Mouse (Mus musculus) olfactory bulb, adult 2 months (tissue): ENCODE measurements around the gene Tmx4. TPM values are rescaled to one million over a fixed set of nuclear protein-coding genes. Genes with fewer than 3 reads are reported as not detected.

Experiments used
- H3K27ac ChIP-seq: fragments of 200-500 bp; 2 replicates; pipeline ENCODE4 v1.5.1; 2012; ENCODE audit warnings: low read depth, low read length; ENCODE audit not compliant: insufficient read depth
- H3K4me1 ChIP-seq: fragments of 200-500 bp; 2 replicates; pipeline ENCODE4 v1.6.1; 2012; ENCODE audit warnings: low read length; ENCODE audit not compliant: control insufficient read depth, insufficient read depth
- H3K4me3 ChIP-seq: fragments of 200-500 bp; 2 replicates; pipeline ENCODE4 v1.5.1; 2012; ENCODE audit warnings: mild to moderate bottlenecking, low read depth, low read length, moderate library complexity; ENCODE audit not compliant: insufficient read depth
- CTCF ChIP-seq: fragments of 200-500 bp; IDR thresholded peaks from 2 replicates; pipeline ENCODE4 v1.5.1; 2012; ENCODE audit warnings: low read depth, mild to moderate bottlenecking, low read length, moderate library complexity; ENCODE audit not compliant: insufficient read depth
- POLR2A ChIP-seq: fragments of 200-500 bp; IDR thresholded peaks from 2 replicates; pipeline ENCODE4 v1.6.1; 2012; ENCODE audit warnings: mild to moderate bottlenecking, low read depth, low read length, moderate library complexity; ENCODE audit not compliant: insufficient read depth
- WGBS: fragments of 180-500 bp; shearing (Covaris S2); methylation state at CpG from one replicate; pipeline ENCODE4 v1.1.7; 2018; 5-methylcytosine and 5-hydroxymethylcytosine counted together
- polyA plus RNA-seq: library from polyadenylated mRNA; stranded (reverse); fragments of >200 nt; gene quantifications from 2 replicates; pipeline ENCODE4 v1.2.4, GENCODE M21; 2012; ENCODE audit warnings: low replicate concordance; ENCODE audit not compliant: missing spikeins, insufficient read depth, insufficient read length

The Tmx4 gene
- polyA plus RNA-seq, result 139 TPM in 1 of 2 replicates, not detected in the other

DNA sequence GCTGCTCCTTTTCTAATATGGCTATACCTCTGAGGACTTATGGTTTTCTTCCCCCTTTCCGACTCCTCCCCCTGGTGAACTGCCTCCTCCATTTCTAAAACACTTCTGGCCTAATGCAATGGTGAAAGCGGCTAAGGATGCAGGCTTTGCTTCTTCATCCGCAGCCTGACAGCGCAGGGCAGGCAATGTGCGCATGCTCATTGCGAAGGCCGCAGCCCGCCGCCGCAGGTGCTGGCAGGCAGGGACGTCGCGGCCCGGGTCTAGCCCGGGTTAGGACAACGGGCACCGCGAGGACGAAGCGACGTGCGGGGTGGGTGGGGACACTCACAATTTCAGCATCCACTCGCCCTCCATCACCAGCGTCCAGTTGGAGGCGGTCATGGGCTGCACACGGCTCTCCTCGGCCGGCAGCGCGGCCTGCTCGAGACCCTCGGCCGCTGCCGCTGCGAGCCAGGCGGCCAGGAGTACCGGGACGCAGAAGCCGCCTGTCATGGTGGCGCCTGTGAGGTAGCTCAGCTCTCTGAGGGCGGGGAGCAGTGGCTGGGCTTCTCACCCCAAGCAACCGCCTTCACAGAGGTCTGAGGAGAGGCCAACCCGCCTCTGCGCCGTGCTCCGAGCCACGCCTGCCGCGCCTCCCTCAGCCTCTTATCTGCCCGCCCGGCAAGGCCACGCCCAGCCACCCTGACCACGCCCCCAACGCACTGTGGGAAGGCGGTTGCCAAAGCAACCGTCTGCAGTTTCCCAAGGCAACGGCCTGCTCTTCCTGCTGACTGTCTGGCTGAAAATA, at the start of gene Tmx4:
TSS of gene Tmx4 (minus strand) at position 632 of the 787 bp plus-strand sequence.
- H3K4me3 ChIP-seq, result peak within 1 kb of the TSS; percentile 90
- TF ChIP-seq CTCF (no peak), POLR2A (peak; percentile 94)
- H3K27ac ChIP-seq, result peak within 1 kb of the TSS; percentile 98
- under 1% methylated on average over 57 of the region's 57 CpGs for WGBS
- H3K4me1 ChIP-seq, result no peaks in the 10 kb centered on the region

- no peaks in the 10 kb centered on the region for H3K4me1 ChIP-seq
- 86% methylated on average over 1 of the region's 1 CpGs for WGBS
- no peak overlapping the region for H3K4me3 ChIP-seq
- TF ChIP-seq POLR2A (no peak), CTCF (no peak)
- no peak overlapping the region for H3K27ac ChIP-seq
Measured at GRCm38 (mm10) chr2:134692125-134692524, 48.2 kb upstream of the Tmx4 start.

GRCm38 (mm10) chr2:134691055-134691454, 47.1 kb upstream of the Tmx4 start:
- WGBS, result 56% methylated on average over 7 of the region's 7 CpGs
- Histone ChIP-seq H3K4me3 (no peak overlapping the region), H3K4me1 (no peaks in the 10 kb centered on the region), H3K27ac (no peak overlapping the region)
- no peak for TF ChIP-seq POLR2A
- no peak for TF ChIP-seq CTCF

DNA sequence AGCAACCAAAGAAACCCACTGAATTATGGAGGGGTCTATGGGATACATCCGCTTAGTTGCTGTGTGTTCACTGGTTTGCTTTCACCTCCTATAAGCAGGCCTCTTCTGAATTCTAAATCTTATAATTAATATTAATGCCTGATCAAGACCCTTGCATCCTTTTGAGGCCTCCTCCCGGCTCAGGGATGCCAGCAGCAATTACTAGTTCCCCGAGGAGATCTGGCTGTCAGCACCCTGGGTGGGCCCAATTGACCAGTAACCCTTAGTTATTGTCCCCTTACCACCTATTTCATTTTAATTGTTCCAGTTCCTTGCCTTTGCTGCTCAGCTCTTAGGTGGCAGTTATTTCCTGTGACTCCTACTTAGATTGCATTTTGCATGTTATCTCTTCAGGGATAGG, 38.4 kb upstream of the Tmx4 start:
- H3K4me3 ChIP-seq, result no peak overlapping the region
- no peaks in the 10 kb centered on the region for H3K4me1 ChIP-seq
- no peak overlapping the region for H3K27ac ChIP-seq
- 71% methylated on average over 3 of the region's 3 CpGs for WGBS
- TF ChIP-seq CTCF (no peak), POLR2A (no peak)

GRCm38 (mm10) chr2:134681271-134681961, 37.5 kb upstream of the Tmx4 start:
- H3K4me3 ChIP-seq, result no peak overlapping the region
- WGBS, result 17% methylated on average over 9 of the region's 9 CpGs
- no peaks in the 10 kb centered on the region for H3K4me1 ChIP-seq
- no peak overlapping the region for H3K27ac ChIP-seq
- TF ChIP-seq POLR2A, result no peak
- TF ChIP-seq CTCF, result no peak

DNA sequence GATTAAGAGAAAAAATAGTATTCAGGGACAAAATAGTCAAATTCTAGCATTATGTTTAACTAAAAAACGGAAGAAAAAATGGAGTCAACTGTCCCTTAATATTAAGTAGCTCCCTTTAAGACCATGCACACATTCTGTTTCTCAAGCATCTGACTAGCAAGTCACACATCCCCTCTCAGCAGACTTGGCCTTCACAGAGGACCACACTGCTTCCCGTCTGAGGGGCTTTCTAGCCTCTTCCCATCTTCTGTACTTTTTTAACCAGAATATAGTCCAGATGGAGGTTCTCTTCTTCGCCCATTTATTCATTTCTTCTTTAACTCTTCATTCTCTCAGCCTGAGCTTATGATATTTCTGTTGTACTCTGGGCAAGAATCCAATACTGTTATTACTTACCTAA, 35.6 kb upstream of the Tmx4 start:
- 83% methylated on average over 3 of the region's 3 CpGs for WGBS
- Histone ChIP-seq H3K4me3 (no peak overlapping the region), H3K27ac (no peak overlapping the region), H3K4me1 (no peaks in the 10 kb centered on the region)
- TF ChIP-seq CTCF (no peak), POLR2A (no peak)

DNA sequence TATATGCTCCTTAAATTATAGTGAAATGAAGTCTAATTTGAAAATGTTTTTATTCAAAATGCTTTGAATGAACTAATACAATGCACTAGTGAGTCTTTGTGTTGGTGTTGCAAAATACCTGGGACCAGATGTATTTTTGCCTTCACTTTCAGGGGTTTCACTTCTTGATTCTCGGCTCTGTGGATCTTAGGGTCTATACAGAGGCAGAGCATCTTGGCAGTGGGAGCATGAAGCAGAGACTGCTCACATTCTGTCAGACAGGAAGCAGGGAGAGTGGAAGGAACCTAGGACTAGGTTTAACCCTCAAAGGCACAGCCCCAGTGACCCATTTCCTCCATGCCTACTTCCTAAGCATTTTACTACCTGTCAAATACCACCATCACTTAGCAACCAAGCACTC, 31.5 kb upstream of the Tmx4 start:
- H3K27ac ChIP-seq, result no peak overlapping the region
- TF ChIP-seq CTCF (no peak), POLR2A (no peak)
- WGBS, result 83% methylated on average over 1 of the region's 1 CpGs
- no peak overlapping the region for H3K4me3 ChIP-seq
- H3K4me1 ChIP-seq, result no peaks in the 10 kb centered on the region

DNA sequence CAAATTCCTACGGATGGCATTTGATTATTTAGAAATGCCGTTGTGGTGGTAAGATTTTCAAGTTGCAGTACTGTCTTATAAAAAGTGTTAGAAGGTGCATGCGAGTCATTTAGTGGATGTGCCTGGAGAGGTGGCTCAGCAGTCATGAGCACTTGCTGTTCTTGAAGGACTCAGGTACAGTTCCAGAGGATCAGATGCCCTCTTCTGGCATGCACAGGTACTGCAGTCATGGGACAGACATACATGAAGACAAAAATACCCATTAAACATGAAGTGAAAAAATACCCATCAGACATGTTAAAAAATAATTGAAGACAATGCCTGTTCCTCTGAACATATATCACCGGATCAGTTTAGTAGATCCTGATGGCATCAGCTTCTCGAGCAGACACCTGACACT, 29.7 kb upstream of the Tmx4 start:
- 82% methylated on average over 5 of the region's 5 CpGs for WGBS
- no peak overlapping the region for H3K4me3 ChIP-seq
- TF ChIP-seq CTCF (no peak), POLR2A (no peak)
- H3K4me1 ChIP-seq, result no peaks in the 10 kb centered on the region
- no peak overlapping the region for H3K27ac ChIP-seq

DNA sequence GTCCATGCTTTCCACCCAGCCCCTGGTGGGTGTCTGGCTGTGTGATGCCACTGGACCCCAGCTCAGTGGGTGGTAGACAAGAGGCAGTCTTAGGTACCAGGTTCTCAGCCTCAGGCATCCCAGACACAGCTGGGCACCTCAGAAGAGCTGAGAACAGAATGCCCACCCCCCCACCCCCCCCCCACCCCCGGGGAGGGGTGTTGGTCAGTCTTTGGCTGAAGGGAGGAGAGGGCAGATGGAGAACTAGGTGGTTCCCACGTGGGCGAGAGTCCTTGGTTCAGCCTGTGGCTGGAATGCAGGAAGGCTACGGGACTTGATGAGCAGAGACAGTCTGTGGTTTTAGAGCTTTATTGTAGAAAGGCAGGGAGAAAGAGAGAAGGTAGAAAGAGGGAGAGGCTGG, 12.5 kb upstream of the Tmx4 start:
- Histone ChIP-seq H3K4me3 (no peak overlapping the region), H3K27ac (no peak overlapping the region), H3K4me1 (no peaks in the 10 kb centered on the region)
- 31% methylated on average over 4 of the region's 4 CpGs for WGBS
- no peak for TF ChIP-seq CTCF
- TF ChIP-seq POLR2A, result no peak

DNA sequence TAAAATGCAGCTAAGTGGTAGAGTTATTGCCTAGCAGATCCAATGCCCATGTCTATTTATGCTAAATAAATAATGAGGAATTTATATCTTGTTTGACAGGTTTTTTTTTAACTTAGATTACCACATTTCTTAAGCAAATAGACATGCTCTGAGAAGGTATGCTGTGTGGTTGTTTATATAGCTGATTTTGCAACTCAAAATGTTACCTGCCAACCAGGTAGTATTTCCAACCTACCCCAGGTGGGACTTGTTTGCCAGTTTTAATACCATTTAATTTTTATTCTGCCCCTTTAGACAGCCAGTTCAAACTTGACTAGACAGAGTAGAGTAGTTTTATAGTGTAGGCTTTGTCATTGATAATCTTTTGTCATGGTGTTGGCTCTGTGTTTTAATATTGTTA, 10.7 kb upstream of the Tmx4 start:
- no peak for TF ChIP-seq CTCF
- TF ChIP-seq POLR2A, result no peak

More for the DNA sequence above, 10.7 kb upstream of the Tmx4 start:
- Histone ChIP-seq H3K27ac (no peak overlapping the region), H3K4me1 (no peaks in the 10 kb centered on the region), H3K4me3 (no peak overlapping the region)
